Mouse (Mus musculus): ENCODE data around the gene Ntf5. TPM values are rescaled to one million over a fixed set of nuclear protein-coding genes. Genes with fewer than 3 reads are reported as not detected.

Ntf5 gene
- total and polyA plus RNA-seq, 2 experiments from 2014 or later: 0.16 TPM

- H3K4me1 ChIP-seq (ENCODE audit: insufficient read depth, low read length): peaks cover 8% of the 10 kb centered on the region
- WGBS: under 1% methylated on average over 54 of the region's 58 CpGs
- H3K36me3 ChIP-seq (ENCODE audit: insufficient read depth, low read length): peaks cover 13% of the 10 kb centered on the region
- peak within 1 kb of the TSS; percentile 69 for H3K4me3 ChIP-seq (ENCODE audit: low read length)
- H3K4me2 ChIP-seq (ENCODE audit: low read depth, low read length): peak within 1 kb of the TSS; percentile 93
- peak within 1 kb of the TSS; percentile 76 for H3K27ac ChIP-seq
- peak; percentile 36; the same call in 1 of the 2 replicates for TF ChIP-seq CTCF (IDR thresholded peaks at IDR 0.05; ENCODE audit: low read depth)
- DNase-seq (ENCODE audit: low spot score) (peak; percentile 99), ATAC-seq (peak; percentile 86)
- H3K9ac ChIP-seq (replicated peaks; ENCODE audit: low read length): peak within 1 kb of the TSS; percentile 81
- no peaks in the 10 kb centered on the region for H3K27me3 ChIP-seq (ENCODE audit: insufficient read depth, low read length)
- H3K9me3 ChIP-seq (ENCODE audit: low read length): no peaks in the 10 kb centered on the region
Observed at GRCm38 (mm10) chr7:45466283-45467089, 53.0 kb downstream of the Ntf5 start, which contains the start of gene Bax. TSS of gene Bax (minus strand) at chr7:45466898.

Small RNA genes within 50 kb of the gene (microRNA-seq; reads per million reads assigned to microRNA genes)
- gene Gm22133: 0.35 to 0.36 reads per million in 2 experiments

Other genes starting within 250 kb of the Ntf5 start
Only the 30 nearest of the 33 such genes appear.
- gene Ccdc155, start 208.8 kb upstream of the Ntf5 start, total RNA-seq (2014; rRNA removed): 0.10 TPM in 1 of 2 replicates, not detected in the other
- 0.46 and 0.55 TPM in 2 replicates for gene Ccdc155, start 208.8 kb upstream of the Ntf5 start, polyA plus RNA-seq (2015; fragmentation: Nextera tagmentation; extraction: Ambion mirVana)
- gene Dkkl1, start 201.5 kb upstream of the Ntf5 start, total RNA-seq (2014; rRNA removed): 15.7 and 18.3 TPM in 2 replicates
- 24.0 and 25.4 TPM in 2 replicates for gene Dkkl1, start 201.5 kb upstream of the Ntf5 start, polyA plus RNA-seq (2015; fragmentation: Nextera tagmentation; extraction: Ambion mirVana)
- 58.0 and 73.6 TPM in 2 replicates for gene Tead2, start 197.9 kb upstream of the Ntf5 start, total RNA-seq (2014; rRNA removed)
- 36.0 and 37.3 TPM in 2 replicates for gene Tead2, start 197.9 kb upstream of the Ntf5 start, polyA plus RNA-seq (2015; fragmentation: Nextera tagmentation; extraction: Ambion mirVana)
- gene Cd37, start 174.6 kb upstream of the Ntf5 start, total RNA-seq (2014; rRNA removed): 0.40 and 1.0 TPM in 2 replicates
- gene Cd37, start 174.6 kb upstream of the Ntf5 start, polyA plus RNA-seq (2015; fragmentation: Nextera tagmentation; extraction: Ambion mirVana): 2.2 and 2.4 TPM in 2 replicates
- 1.3 and 1.8 TPM in 2 replicates for gene Slc6a16, start 172.6 kb upstream of the Ntf5 start, total RNA-seq (2014; rRNA removed)
- gene Slc6a16, start 172.6 kb upstream of the Ntf5 start, polyA plus RNA-seq (2015; fragmentation: Nextera tagmentation; extraction: Ambion mirVana): 2.0 and 2.1 TPM in 2 replicates
- not detected in 2 replicates for gene Slc6a21, start 136.2 kb upstream of the Ntf5 start, total RNA-seq (2014; rRNA removed)
- gene Slc6a21, start 136.2 kb upstream of the Ntf5 start, polyA plus RNA-seq (2015; fragmentation: Nextera tagmentation; extraction: Ambion mirVana): not detected in 2 replicates
- 29.5 and 35.7 TPM in 2 replicates for gene Trpm4, start 79.9 kb upstream of the Ntf5 start, total RNA-seq (2014; rRNA removed)
- gene Trpm4, start 79.9 kb upstream of the Ntf5 start, polyA plus RNA-seq (2015; fragmentation: Nextera tagmentation; extraction: Ambion mirVana): 11.2 and 13.0 TPM in 2 replicates
- 0.26 and 0.72 TPM in 2 replicates for gene Hrc, start 78.4 kb upstream of the Ntf5 start, total RNA-seq (2014; rRNA removed)
- 0.16 and 0.34 TPM in 2 replicates for gene Hrc, start 78.4 kb upstream of the Ntf5 start, polyA plus RNA-seq (2015; fragmentation: Nextera tagmentation; extraction: Ambion mirVana)
- gene Ppfia3, start 46.7 kb upstream of the Ntf5 start, total RNA-seq (2014; rRNA removed): 91.9 and 107 TPM in 2 replicates
- 25.5 and 26.7 TPM in 2 replicates for gene Ppfia3, start 46.7 kb upstream of the Ntf5 start, polyA plus RNA-seq (2015; fragmentation: Nextera tagmentation; extraction: Ambion mirVana)
- 87.4 and 94.2 TPM in 2 replicates for gene Lin7b, start 43.1 kb upstream of the Ntf5 start, total RNA-seq (2014; rRNA removed)
- gene Lin7b, start 43.1 kb upstream of the Ntf5 start, polyA plus RNA-seq (2015; fragmentation: Nextera tagmentation; extraction: Ambion mirVana): 69.3 and 76.1 TPM in 2 replicates
- gene Snrnp70, start 18.0 kb upstream of the Ntf5 start, total RNA-seq (2014; rRNA removed): 228 and 240 TPM in 2 replicates
- 143 and 145 TPM in 2 replicates for gene Snrnp70, start 18.0 kb upstream of the Ntf5 start, polyA plus RNA-seq (2015; fragmentation: Nextera tagmentation; extraction: Ambion mirVana)
- gene Kcna7, start 8.0 kb upstream of the Ntf5 start, total RNA-seq (2014; rRNA removed): 0.52 TPM in 1 of 2 replicates, not detected in the other
- not detected in 2 replicates for gene Kcna7, start 8.0 kb upstream of the Ntf5 start, polyA plus RNA-seq (2015; fragmentation: Nextera tagmentation; extraction: Ambion mirVana)
- 1.3 TPM in 1 of 2 replicates, not detected in the other for gene Lhb, start 7.1 kb downstream of the Ntf5 start, total RNA-seq (2014; rRNA removed)
- 0.60 and 0.74 TPM in 2 replicates for gene Lhb, start 7.1 kb downstream of the Ntf5 start, polyA plus RNA-seq (2015; fragmentation: Nextera tagmentation; extraction: Ambion mirVana)
- gene Gys1, start 21.1 kb downstream of the Ntf5 start, total RNA-seq (2014; rRNA removed): 21.1 and 22.4 TPM in 2 replicates
- 16.1 and 16.4 TPM in 2 replicates for gene Gys1, start 21.1 kb downstream of the Ntf5 start, polyA plus RNA-seq (2015; fragmentation: Nextera tagmentation; extraction: Ambion mirVana)
- 147 and 161 TPM in 2 replicates for gene Ruvbl2, start 24.4 kb downstream of the Ntf5 start, total RNA-seq (2014; rRNA removed)
- 82.9 and 88.9 TPM in 2 replicates for gene Ruvbl2, start 24.4 kb downstream of the Ntf5 start, polyA plus RNA-seq (2015; fragmentation: Nextera tagmentation; extraction: Ambion mirVana)
- 2,068 and 2,255 TPM in 2 replicates for gene Ftl1, start 46.2 kb downstream of the Ntf5 start, total RNA-seq (2014; rRNA removed)
- gene Ftl1, start 46.2 kb downstream of the Ntf5 start, polyA plus RNA-seq (2015; fragmentation: Nextera tagmentation; extraction: Ambion mirVana): 4,654 and 4,668 TPM in 2 replicates
- 117 and 131 TPM in 2 replicates for gene Bax, start 53.2 kb downstream of the Ntf5 start, total RNA-seq (2014; rRNA removed)
- 253 and 264 TPM in 2 replicates for gene Bax, start 53.2 kb downstream of the Ntf5 start, polyA plus RNA-seq (2015; fragmentation: Nextera tagmentation; extraction: Ambion mirVana)
- gene Tulp2, start 68.2 kb downstream of the Ntf5 start, total RNA-seq (2014; rRNA removed): 0.21 TPM in 1 of 2 replicates, not detected in the other
- gene Tulp2, start 68.2 kb downstream of the Ntf5 start, polyA plus RNA-seq (2015; fragmentation: Nextera tagmentation; extraction: Ambion mirVana): 0.21 and 0.57 TPM in 2 replicates
- gene Gm45808, start 73.1 kb downstream of the Ntf5 start, total RNA-seq (2014; rRNA removed): not detected in 2 replicates
- gene Gm45808, start 73.1 kb downstream of the Ntf5 start, polyA plus RNA-seq (2015; fragmentation: Nextera tagmentation; extraction: Ambion mirVana): not detected in 2 replicates
- gene Dhdh, start 75.1 kb downstream of the Ntf5 start, total RNA-seq (2014; rRNA removed): 4.3 and 4.7 TPM in 2 replicates
- 5.9 and 6.2 TPM in 2 replicates for gene Dhdh, start 75.1 kb downstream of the Ntf5 start, polyA plus RNA-seq (2015; fragmentation: Nextera tagmentation; extraction: Ambion mirVana)
- gene Nucb1, start 96.7 kb downstream of the Ntf5 start, total RNA-seq (2014; rRNA removed): 91.6 and 93.7 TPM in 2 replicates
- 133 and 144 TPM in 2 replicates for gene Nucb1, start 96.7 kb downstream of the Ntf5 start, polyA plus RNA-seq (2015; fragmentation: Nextera tagmentation; extraction: Ambion mirVana)
- 19.2 and 19.8 TPM in 2 replicates for gene Ppp1r15a, start 112.6 kb downstream of the Ntf5 start, total RNA-seq (2014; rRNA removed)
- gene Ppp1r15a, start 112.6 kb downstream of the Ntf5 start, polyA plus RNA-seq (2015; fragmentation: Nextera tagmentation; extraction: Ambion mirVana): 21.6 and 25.4 TPM in 2 replicates
- 2.4 and 2.8 TPM in 2 replicates for gene Plekha4, start 112.6 kb downstream of the Ntf5 start, total RNA-seq (2014; rRNA removed)
- 2.1 and 2.2 TPM in 2 replicates for gene Plekha4, start 112.6 kb downstream of the Ntf5 start, polyA plus RNA-seq (2015; fragmentation: Nextera tagmentation; extraction: Ambion mirVana)
- gene Hsd17b14, start 141.2 kb downstream of the Ntf5 start, total RNA-seq (2014; rRNA removed): 0.68 TPM in 1 of 2 replicates, not detected in the other
- gene Hsd17b14, start 141.2 kb downstream of the Ntf5 start, polyA plus RNA-seq (2015; fragmentation: Nextera tagmentation; extraction: Ambion mirVana): 0.54 and 0.89 TPM in 2 replicates
- 11.1 and 17.8 TPM in 2 replicates for gene Bcat2, start 156.5 kb downstream of the Ntf5 start, total RNA-seq (2014; rRNA removed)
- 19.0 and 19.6 TPM in 2 replicates for gene Bcat2, start 156.5 kb downstream of the Ntf5 start, polyA plus RNA-seq (2015; fragmentation: Nextera tagmentation; extraction: Ambion mirVana)
- not detected in 2 replicates for gene Fgf21, start 201.8 kb downstream of the Ntf5 start, total RNA-seq (2014; rRNA removed)
- gene Fgf21, start 201.8 kb downstream of the Ntf5 start, polyA plus RNA-seq (2015; fragmentation: Nextera tagmentation; extraction: Ambion mirVana): not detected in 2 replicates
- 0.18 TPM in 1 of 2 replicates, not detected in the other for gene Fut1, start 203.6 kb downstream of the Ntf5 start, total RNA-seq (2014; rRNA removed)
- not detected in 2 replicates for gene Fut1, start 203.6 kb downstream of the Ntf5 start, polyA plus RNA-seq (2015; fragmentation: Nextera tagmentation; extraction: Ambion mirVana)
- 0.10 and 0.54 TPM in 2 replicates for gene Izumo1, start 208.1 kb downstream of the Ntf5 start, total RNA-seq (2014; rRNA removed)
- 0.10 TPM in 1 of 2 replicates, not detected in the other for gene Izumo1, start 208.1 kb downstream of the Ntf5 start, polyA plus RNA-seq (2015; fragmentation: Nextera tagmentation; extraction: Ambion mirVana)
- 36.4 and 39.8 TPM in 2 replicates for gene Rasip1, start 213.8 kb downstream of the Ntf5 start, total RNA-seq (2014; rRNA removed)
- gene Rasip1, start 213.8 kb downstream of the Ntf5 start, polyA plus RNA-seq (2015; fragmentation: Nextera tagmentation; extraction: Ambion mirVana): 18.7 TPM in 2 replicates
- 3.3 and 3.6 TPM in 2 replicates for gene Mamstr, start 226.3 kb downstream of the Ntf5 start, total RNA-seq (2014; rRNA removed)
- gene Mamstr, start 226.3 kb downstream of the Ntf5 start, polyA plus RNA-seq (2015; fragmentation: Nextera tagmentation; extraction: Ambion mirVana): 2.9 and 3.9 TPM in 2 replicates

Measured in hindbrain, postnatal 0 days (tissue).